Mouse (Mus musculus): ENCODE measurements around the gene Olfml3. TPM values are rescaled to one million over a fixed set of nuclear protein-coding genes. Genes with fewer than 3 reads are reported as not detected.

Olfml3 gene
- total and polyA plus RNA-seq, 2 experiments from 2014 or later = 6.4 to 7.9 TPM

DNA sequence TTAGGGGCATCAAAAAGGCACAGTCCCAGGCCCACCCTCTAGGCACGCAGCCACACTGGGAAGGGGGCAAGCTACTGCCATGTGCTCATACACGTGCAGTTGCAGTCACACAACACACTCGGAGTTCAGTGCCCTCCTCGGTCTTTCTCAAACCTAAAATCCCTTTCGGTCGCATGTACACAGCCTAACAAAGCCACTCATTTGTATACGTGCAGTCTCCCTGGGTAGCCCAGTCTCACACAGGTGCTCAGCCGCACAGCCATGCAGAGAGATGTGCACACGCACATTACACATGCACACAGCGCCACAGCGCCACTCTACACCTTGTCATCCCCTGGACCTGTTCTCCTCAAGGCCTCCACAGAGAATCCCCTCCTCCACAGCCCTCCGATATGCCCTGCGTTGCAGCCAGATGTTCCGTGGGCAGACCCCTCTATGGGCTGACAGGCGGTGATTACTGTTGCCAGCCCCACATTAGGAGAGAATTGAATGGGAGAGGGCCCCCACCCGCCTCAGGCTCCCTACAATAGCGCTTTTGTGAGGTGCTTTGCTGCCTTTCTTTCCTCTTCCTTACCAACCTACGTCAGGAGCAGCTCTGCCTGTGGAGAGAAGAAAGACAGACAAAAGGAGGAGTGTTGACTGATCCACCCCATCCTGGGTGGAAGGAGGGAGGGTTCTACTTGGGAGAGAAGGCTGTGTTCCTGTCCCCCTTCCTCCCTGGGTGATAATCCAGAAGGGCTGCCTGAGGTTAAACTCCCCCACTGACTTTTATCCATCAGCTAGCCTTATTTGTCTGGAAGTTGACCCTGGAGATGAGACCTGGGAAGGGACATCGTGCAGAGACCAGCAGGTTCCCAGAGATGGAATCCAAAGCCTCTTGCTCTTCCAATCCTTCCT is 3.8 kb downstream of the Olfml3 start:
- 6% methylated on average over 19 of the region's 19 CpGs for WGBS
- Histone ChIP-seq H3K36me3 (ENCODE audit: insufficient read depth) (no peaks in the 10 kb centered on the region), H3K9me3 (ENCODE audit: low read length) (no peaks in the 10 kb centered on the region), H3K4me2 (ENCODE audit: low read depth) (peak overlapping the region; percentile 41), H3K9ac (peak overlapping the region; percentile 46), H3K27me3 (ENCODE audit: insufficient read depth, low read length) (no peaks in the 10 kb centered on the region), H3K27ac (ENCODE audit: low read depth, low read length) (peak overlapping the region; percentile 82), H3K4me1 (ENCODE audit: insufficient read depth) (peaks cover 19% of the 10 kb centered on the region), H3K4me3 (ENCODE audit: low read depth, low read length) (peak overlapping the region; percentile 18; the same call in 1 of the 2 replicates)
- ATAC-seq (peak; percentile 81), DNase-seq (peak; percentile 81)
- TF ChIP-seq CTCF (IDR thresholded peaks at IDR 0.05; ENCODE audit: low read depth) = peak; percentile 55

DNA sequence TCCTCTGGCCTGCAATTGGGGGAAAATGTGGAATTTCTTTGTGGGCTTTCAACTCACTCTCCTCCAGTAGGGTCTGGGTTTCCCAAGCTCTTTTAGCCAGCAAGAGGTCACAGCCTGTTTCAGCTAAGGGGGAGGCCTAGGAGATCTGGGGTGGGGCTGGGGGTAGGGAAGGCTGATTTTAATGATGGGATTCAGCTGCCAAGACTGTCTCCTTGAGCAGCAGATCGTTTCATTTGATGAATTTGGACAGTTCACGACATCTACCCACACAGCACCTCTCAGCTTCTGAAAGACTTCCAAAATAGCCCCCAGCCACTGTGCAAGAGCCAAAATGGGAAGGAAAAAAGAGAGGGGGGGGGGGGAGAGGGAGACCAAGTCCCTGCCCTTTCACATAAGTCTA is 4.6 kb downstream of the Olfml3 start:
- H3K4me3 ChIP-seq (ENCODE audit: low read depth, low read length) = no peak overlapping the region
- WGBS = 21% methylated on average over 2 of the region's 2 CpGs
- TF ChIP-seq CTCF (IDR thresholded peaks at IDR 0.05; ENCODE audit: low read depth) = no peak

DNA sequence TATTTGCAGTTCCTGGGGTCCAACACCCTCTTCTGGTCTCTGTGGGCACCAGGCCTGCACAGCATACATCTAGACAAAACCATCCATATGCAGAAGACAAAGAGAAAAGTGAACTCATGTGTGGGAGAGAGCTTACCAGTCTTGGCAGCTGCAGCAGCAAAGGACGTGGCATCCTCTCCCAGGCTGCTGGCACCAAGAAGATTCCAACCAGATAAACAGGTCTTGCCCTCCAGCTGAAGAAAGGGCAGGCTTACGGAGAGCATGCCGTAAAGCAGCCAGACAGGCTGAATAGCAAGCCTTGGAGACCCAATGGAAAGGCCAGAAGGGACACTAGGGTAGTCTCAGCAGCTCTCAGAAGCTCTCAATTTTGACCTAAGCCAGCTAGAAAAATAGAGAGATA is 5.7 kb downstream of the Olfml3 start:
- Histone ChIP-seq H3K4me1 (ENCODE audit: insufficient read depth) (peaks cover 19% of the 10 kb centered on the region), H3K27ac (ENCODE audit: low read depth, low read length) (no peak overlapping the region), H3K9ac (no peak overlapping the region), H3K4me2 (ENCODE audit: low read depth) (no peak overlapping the region), H3K36me3 (ENCODE audit: insufficient read depth) (no peaks in the 10 kb centered on the region), H3K4me3 (ENCODE audit: low read depth, low read length) (no peak overlapping the region), H3K9me3 (ENCODE audit: low read length) (no peaks in the 10 kb centered on the region), H3K27me3 (ENCODE audit: insufficient read depth, low read length) (no peaks in the 10 kb centered on the region)
- no peak for TF ChIP-seq CTCF (IDR thresholded peaks at IDR 0.05; ENCODE audit: low read depth)
- no peak for DNase-seq
- 82% methylated on average over 3 of the region's 3 CpGs for WGBS
- ATAC-seq = no peak

More for the DNA sequence above, 4.6 kb downstream of the Olfml3 start:
- no peaks in the 10 kb centered on the region for H3K36me3 ChIP-seq (ENCODE audit: insufficient read depth)
- H3K4me2 ChIP-seq (ENCODE audit: low read depth) = no peak overlapping the region
- peak overlapping the region; percentile 82; the same call in 1 of the 2 replicates for H3K27ac ChIP-seq (ENCODE audit: low read depth, low read length)
- ATAC-seq (no peak), DNase-seq (no peak)
- H3K9ac ChIP-seq = no peak overlapping the region
- no peaks in the 10 kb centered on the region for H3K27me3 ChIP-seq (ENCODE audit: insufficient read depth, low read length)
- peaks cover 19% of the 10 kb centered on the region for H3K4me1 ChIP-seq (ENCODE audit: insufficient read depth)
- H3K9me3 ChIP-seq (ENCODE audit: low read length) = no peaks in the 10 kb centered on the region

DNA sequence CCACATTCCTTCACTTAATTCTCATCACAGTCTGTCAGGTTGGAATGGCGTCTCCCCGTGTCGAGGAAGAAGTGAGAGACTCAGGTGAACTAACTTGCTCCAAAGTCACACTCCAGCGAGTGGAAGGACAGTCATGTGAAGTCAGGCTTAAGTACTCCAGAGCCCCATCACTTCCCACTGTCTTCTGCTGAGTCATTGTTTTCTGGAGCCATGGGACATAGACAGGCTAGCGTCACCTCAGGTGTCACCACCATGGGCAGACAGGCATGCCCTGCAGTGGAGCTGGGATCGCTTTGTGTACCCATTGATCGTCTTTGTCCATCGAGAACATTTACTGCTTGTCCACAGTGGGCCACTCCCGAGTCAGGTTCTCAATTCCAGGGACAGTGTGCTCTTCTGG is 8.0 kb downstream of the Olfml3 start:
- 91% methylated on average over 9 of the region's 9 CpGs for WGBS

DNA sequence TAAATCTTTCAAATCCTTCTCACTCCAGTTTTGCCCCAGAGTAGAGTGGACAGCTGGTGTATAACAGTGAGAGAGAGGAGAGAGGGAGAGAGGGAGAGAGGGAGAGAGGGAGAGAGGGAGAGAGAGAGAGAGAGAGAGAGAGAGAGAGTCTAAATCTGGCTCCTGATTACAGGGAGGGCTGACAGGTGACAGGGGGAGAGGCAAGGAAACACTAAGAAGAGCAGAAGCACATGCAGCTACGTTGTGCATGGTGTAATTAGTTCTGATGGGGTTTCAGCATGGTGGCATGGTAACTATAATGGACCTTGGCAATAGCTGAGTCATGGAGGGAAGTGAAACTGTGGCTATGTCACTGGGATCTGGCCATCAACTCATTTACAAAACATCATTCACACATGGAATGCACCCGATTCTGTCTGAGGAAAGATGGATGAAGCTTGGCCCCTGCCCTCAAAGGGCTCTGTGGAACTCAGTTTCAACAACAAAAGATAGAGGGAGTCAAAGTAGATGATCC is 9.9 kb downstream of the Olfml3 start:
- H3K27ac ChIP-seq (ENCODE audit: low read depth, low read length) = no peak overlapping the region
- H3K27me3 ChIP-seq (ENCODE audit: insufficient read depth, low read length) = no peaks in the 10 kb centered on the region
- no peaks in the 10 kb centered on the region for H3K36me3 ChIP-seq (ENCODE audit: insufficient read depth)
- TF ChIP-seq CTCF (IDR thresholded peaks at IDR 0.05; ENCODE audit: low read depth) = no peak
- ATAC-seq = no peak
- no peak for DNase-seq
- no peak overlapping the region for H3K4me3 ChIP-seq (ENCODE audit: low read depth, low read length)
- 48% methylated on average over 2 of the region's 2 CpGs for WGBS
- no peak overlapping the region for H3K4me2 ChIP-seq (ENCODE audit: low read depth)
- H3K4me1 ChIP-seq (ENCODE audit: insufficient read depth) = no peaks in the 10 kb centered on the region
- H3K9ac ChIP-seq = no peak overlapping the region
- no peaks in the 10 kb centered on the region for H3K9me3 ChIP-seq (ENCODE audit: low read length)

More for the DNA sequence above, 8.0 kb downstream of the Olfml3 start:
- Histone ChIP-seq H3K27me3 (ENCODE audit: insufficient read depth, low read length) (no peaks in the 10 kb centered on the region), H3K27ac (ENCODE audit: low read depth, low read length) (no peak overlapping the region), H3K9ac (no peak overlapping the region), H3K4me3 (ENCODE audit: low read depth, low read length) (no peak overlapping the region), H3K36me3 (ENCODE audit: insufficient read depth) (no peaks in the 10 kb centered on the region), H3K9me3 (ENCODE audit: low read length) (no peaks in the 10 kb centered on the region), H3K4me1 (ENCODE audit: insufficient read depth) (peaks cover 16% of the 10 kb centered on the region), H3K4me2 (ENCODE audit: low read depth) (no peak overlapping the region)
- TF ChIP-seq CTCF (IDR thresholded peaks at IDR 0.05; ENCODE audit: low read depth) = no peak
- ATAC-seq = no peak
- DNase-seq = no peak

DNA sequence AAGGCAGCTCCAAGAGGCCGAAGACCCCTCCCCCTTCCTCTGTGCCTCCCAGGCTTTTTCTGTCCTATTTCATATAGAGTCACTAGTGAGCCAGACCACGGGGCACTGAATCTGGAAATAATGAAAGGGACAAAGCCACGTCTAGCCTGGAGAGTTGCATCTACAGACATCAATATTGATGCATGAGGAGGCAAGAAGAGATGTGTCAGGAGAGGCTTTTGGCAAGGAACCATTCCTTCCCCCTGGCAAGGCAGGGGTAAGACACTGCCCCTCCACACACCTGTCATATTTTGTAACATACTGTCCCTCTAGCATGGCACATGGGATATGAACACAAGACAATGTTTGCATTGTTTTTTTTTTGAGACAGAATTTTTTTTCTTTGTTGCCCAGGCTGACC is 11.2 kb downstream of the Olfml3 start:
- Histone ChIP-seq H3K9ac (no peak overlapping the region), H3K9me3 (ENCODE audit: low read length) (no peaks in the 10 kb centered on the region), H3K27ac (ENCODE audit: low read depth, low read length) (no peak overlapping the region), H3K4me3 (ENCODE audit: low read depth, low read length) (no peak overlapping the region), H3K27me3 (ENCODE audit: insufficient read depth, low read length) (no peaks in the 10 kb centered on the region), H3K4me1 (ENCODE audit: insufficient read depth) (no peaks in the 10 kb centered on the region), H3K4me2 (ENCODE audit: low read depth) (no peak overlapping the region), H3K36me3 (ENCODE audit: insufficient read depth) (no peaks in the 10 kb centered on the region)
- WGBS = 50% methylated on average over 3 of the region's 3 CpGs
- TF ChIP-seq CTCF (IDR thresholded peaks at IDR 0.05; ENCODE audit: low read depth) = no peak
- no peak for DNase-seq
- ATAC-seq = no peak

DNA sequence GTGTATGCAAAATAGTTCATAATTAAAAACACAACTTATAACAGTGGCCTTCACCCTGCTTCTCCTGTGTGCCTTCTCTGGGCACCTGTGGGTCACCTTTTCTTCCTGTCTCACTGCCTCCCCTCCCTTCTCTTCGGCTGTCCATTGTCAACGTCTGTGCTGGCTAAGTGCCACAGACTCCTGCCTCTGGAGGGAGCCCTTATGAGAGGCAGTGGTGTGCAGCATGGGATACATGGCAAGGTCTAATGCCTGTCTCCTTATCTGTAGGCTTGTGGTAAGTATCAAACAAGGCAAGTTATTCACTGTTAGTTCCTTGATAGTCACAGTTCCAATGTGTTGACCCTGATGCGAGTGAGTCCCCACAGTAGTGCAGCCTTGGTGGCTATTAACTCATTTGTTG is 13.7 kb downstream of the Olfml3 start:
- DNase-seq (no peak), ATAC-seq (no peak)
- no peaks in the 10 kb centered on the region for H3K36me3 ChIP-seq (ENCODE audit: insufficient read depth)
- H3K27me3 ChIP-seq (ENCODE audit: insufficient read depth, low read length) = no peaks in the 10 kb centered on the region
- H3K4me3 ChIP-seq (ENCODE audit: low read depth, low read length) = no peak overlapping the region
- TF ChIP-seq CTCF (IDR thresholded peaks at IDR 0.05; ENCODE audit: low read depth) = 0 out of 2 replicates have a peak, but pooled peaks have one; percentile 4
- no peaks in the 10 kb centered on the region for H3K4me1 ChIP-seq (ENCODE audit: insufficient read depth)
- H3K27ac ChIP-seq (ENCODE audit: low read depth, low read length) = no peak overlapping the region
- WGBS = 45% methylated on average over 3 of the region's 3 CpGs
- H3K9ac ChIP-seq = no peak overlapping the region
- no peaks in the 10 kb centered on the region for H3K9me3 ChIP-seq (ENCODE audit: low read length)
- H3K4me2 ChIP-seq (ENCODE audit: low read depth) = no peak overlapping the region

Data from forebrain, postnatal 0 days (tissue).